Mouse (Mus musculus): ENCODE data around the gene Rps9. TPM values are rescaled to one million over a fixed set of nuclear protein-coding genes. Genes with fewer than 3 reads are reported as not detected.
A peak's percentile ranks its signal among the peaks of the same experiment; 100 is the strongest.

Gene Rps9
- polyA plus RNA-seq, 1 experiment, result 1,027 TPM

DNA sequence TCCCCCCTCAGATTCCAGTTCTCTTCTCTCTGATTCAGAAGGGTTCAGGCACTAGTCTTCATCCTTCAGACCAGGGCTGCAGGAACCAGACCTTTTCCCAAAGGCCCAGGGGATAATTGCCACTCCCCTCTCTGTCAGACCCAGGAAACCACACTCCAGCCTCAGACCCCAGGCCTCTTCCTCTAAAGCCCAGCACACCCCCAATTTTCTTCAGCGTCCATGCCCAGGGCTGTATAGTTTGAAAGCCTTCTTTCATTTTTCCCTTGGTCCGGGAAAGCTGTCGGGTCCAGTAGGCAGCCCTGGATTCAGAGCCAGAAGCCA, 28.6 kb upstream of the Rps9 start:
- H3K4me1 ChIP-seq (ENCODE audit: control insufficient read depth, insufficient read depth, low read length), result no peaks in the 10 kb centered on the region
- no peak overlapping the region for H3K4me3 ChIP-seq (replicated peaks; ENCODE audit: insufficient read depth, low read depth, low read length)
- no peak overlapping the region for H3K27ac ChIP-seq (ENCODE audit: insufficient read depth, low read length)
- WGBS, result 79% methylated on average over 3 of the region's 3 CpGs
- no peak for TF ChIP-seq POLR2A (IDR thresholded peaks at IDR 0.05; ENCODE audit: borderline replicate concordance, insufficient read depth, low read length)
- no peak for TF ChIP-seq CTCF (IDR thresholded peaks at IDR 0.05; ENCODE audit: borderline replicate concordance, insufficient read depth, low read depth, low read length)
- H3K27me3 ChIP-seq (ENCODE audit: control insufficient read depth, insufficient read depth, low read length), result no peaks in the 10 kb centered on the region
- no peak for DNase-seq

DNA sequence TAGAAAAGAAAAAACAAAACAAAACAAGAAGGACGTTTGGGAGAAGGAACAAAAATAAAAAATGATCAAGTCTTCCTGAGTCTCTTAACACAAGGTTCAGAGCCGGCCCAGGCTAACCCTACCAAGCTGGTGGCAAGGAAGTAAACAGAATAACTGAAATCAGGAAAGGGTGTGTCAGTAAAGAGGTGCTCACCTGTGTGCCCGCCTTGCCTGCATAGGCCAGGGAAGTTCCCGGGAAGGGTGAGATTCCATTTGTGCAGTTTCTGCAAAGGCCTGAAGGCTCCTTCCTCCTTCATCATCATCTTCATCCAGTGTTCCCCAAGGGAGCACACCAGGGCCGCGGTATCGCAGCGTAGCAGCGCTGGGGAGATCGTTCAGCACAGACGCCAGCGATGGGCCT, 27.4 kb upstream of the Rps9 start:
- TF ChIP-seq POLR2A (IDR thresholded peaks at IDR 0.05; ENCODE audit: borderline replicate concordance, insufficient read depth, low read length) (no peak), CTCF (IDR thresholded peaks at IDR 0.05; ENCODE audit: borderline replicate concordance, insufficient read depth, low read depth, low read length) (no peak)
- H3K4me1 ChIP-seq (ENCODE audit: control insufficient read depth, insufficient read depth, low read length), result no peaks in the 10 kb centered on the region

DNA sequence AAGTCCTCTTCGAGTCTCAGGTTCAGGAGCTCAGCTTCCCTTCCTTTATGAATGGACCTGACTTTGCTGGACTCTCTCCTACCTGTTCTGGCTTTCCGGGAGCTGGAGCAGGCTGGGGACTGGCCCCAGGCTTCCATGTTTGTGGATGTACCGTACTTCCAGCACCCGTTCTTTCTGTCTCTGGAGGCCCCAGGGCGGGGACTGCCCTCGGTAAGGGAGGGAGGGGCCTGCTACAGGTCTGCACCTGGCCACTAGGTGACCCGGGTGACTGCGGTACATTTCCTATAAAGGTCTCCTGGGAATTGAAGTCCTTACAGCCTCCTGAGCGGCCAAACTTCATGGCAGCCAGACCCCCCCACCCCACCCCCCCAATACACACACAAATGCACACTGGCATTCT, 26.5 kb upstream of the Rps9 start, which contains the start of gene Tmc4:
Gene Tmc4 (minus strand): TSS at position 212 of the 400 bp plus-strand sequence.
- H3K27ac ChIP-seq (ENCODE audit: insufficient read depth, low read length), result no peak within 1 kb of the TSS
- no peak for TF ChIP-seq POLR2A (IDR thresholded peaks at IDR 0.05; ENCODE audit: borderline replicate concordance, insufficient read depth, low read length)
- TF ChIP-seq CTCF (IDR thresholded peaks at IDR 0.05; ENCODE audit: borderline replicate concordance, insufficient read depth, low read depth, low read length), result no peak
- DNase-seq, result no peak
- WGBS, result 54% methylated on average over 9 of the region's 9 CpGs
- no peak within 1 kb of the TSS for H3K4me3 ChIP-seq (replicated peaks; ENCODE audit: insufficient read depth, low read depth, low read length)
- H3K4me1 ChIP-seq (ENCODE audit: control insufficient read depth, insufficient read depth, low read length), result no peaks in the 10 kb centered on the region
- H3K27me3 ChIP-seq (ENCODE audit: control insufficient read depth, insufficient read depth, low read length), result no peaks in the 10 kb centered on the region

More for the DNA sequence above, 27.4 kb upstream of the Rps9 start:
- 85% methylated on average over 12 of the region's 12 CpGs for WGBS
- Histone ChIP-seq H3K27me3 (ENCODE audit: control insufficient read depth, insufficient read depth, low read length) (no peaks in the 10 kb centered on the region), H3K4me3 (replicated peaks; ENCODE audit: insufficient read depth, low read depth, low read length) (no peak overlapping the region), H3K27ac (ENCODE audit: insufficient read depth, low read length) (no peak overlapping the region)
- no peak for DNase-seq

DNA sequence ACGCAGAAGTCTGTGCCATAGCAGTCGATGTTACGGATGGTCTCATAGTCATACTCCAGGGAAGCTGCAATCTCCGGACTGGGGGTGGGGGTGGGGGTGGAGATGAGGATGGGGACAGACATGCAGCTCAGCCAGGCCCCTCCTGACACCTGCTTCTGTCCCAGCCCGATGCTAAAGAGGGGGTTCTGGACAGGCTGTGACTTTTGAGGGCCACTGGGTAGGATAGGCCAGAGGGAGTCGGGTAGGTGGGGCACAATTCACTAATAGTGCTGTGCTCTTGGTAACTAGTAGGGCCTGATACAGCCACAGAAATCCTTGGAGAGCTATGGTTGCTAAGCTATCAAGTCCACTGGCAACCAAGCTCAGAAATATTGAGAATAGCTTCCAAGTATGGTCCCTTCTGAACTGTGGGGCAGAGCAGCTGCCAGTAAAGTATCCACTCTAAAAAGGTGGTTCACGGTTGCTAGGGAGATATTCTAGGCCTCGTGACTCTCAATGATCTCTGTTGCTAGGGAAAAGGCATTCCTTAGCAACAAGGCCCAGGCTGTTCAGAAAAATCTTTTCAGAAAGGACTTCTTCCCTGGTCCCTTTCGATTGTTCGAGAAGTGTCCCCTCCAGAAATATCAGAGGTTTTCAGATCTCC, 19.8 kb upstream of the Rps9 start:
- H3K27ac ChIP-seq (ENCODE audit: insufficient read depth, low read length), result no peak overlapping the region
- TF ChIP-seq CTCF (IDR thresholded peaks at IDR 0.05; ENCODE audit: borderline replicate concordance, insufficient read depth, low read depth, low read length), result no peak
- TF ChIP-seq POLR2A (IDR thresholded peaks at IDR 0.05; ENCODE audit: borderline replicate concordance, insufficient read depth, low read length), result no peak
- 30% methylated on average over 10 of the region's 10 CpGs for WGBS

DNA sequence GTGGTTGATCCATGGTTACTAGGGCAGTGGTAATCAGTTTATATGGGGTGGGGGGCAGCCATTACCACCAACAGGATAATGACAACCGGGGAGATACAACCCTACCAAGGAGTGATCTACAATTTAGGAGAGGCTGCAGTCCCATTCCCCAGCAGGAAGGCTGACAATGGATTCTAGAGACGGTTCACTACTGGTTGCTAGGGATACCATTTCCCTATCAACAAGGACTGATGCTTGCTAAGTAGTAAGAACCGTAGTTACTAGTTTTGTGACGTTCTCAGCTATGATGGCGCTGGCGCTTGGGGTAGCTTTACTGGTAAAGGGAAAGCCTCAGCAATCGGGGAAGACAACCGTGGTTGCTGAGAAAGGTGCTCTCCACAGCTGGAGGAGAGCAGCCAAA, 19.1 kb upstream of the Rps9 start:
- no peak overlapping the region for H3K4me3 ChIP-seq (replicated peaks; ENCODE audit: insufficient read depth, low read depth, low read length)
- H3K27me3 ChIP-seq (ENCODE audit: control insufficient read depth, insufficient read depth, low read length), result no peaks in the 10 kb centered on the region
- TF ChIP-seq POLR2A (IDR thresholded peaks at IDR 0.05; ENCODE audit: borderline replicate concordance, insufficient read depth, low read length) (no peak), CTCF (IDR thresholded peaks at IDR 0.05; ENCODE audit: borderline replicate concordance, insufficient read depth, low read depth, low read length) (no peak)
- no peak for DNase-seq
- H3K4me1 ChIP-seq (ENCODE audit: control insufficient read depth, insufficient read depth, low read length), result no peaks in the 10 kb centered on the region
- no peak overlapping the region for H3K27ac ChIP-seq (ENCODE audit: insufficient read depth, low read length)
- WGBS, result 68% methylated on average over 8 of the region's 8 CpGs

More for the DNA sequence above, 19.8 kb upstream of the Rps9 start:
- DNase-seq, result no peak
- H3K4me3 ChIP-seq (replicated peaks; ENCODE audit: insufficient read depth, low read depth, low read length), result no peak overlapping the region
- H3K27me3 ChIP-seq (ENCODE audit: control insufficient read depth, insufficient read depth, low read length), result no peaks in the 10 kb centered on the region
- H3K4me1 ChIP-seq (ENCODE audit: control insufficient read depth, insufficient read depth, low read length), result no peaks in the 10 kb centered on the region

DNA sequence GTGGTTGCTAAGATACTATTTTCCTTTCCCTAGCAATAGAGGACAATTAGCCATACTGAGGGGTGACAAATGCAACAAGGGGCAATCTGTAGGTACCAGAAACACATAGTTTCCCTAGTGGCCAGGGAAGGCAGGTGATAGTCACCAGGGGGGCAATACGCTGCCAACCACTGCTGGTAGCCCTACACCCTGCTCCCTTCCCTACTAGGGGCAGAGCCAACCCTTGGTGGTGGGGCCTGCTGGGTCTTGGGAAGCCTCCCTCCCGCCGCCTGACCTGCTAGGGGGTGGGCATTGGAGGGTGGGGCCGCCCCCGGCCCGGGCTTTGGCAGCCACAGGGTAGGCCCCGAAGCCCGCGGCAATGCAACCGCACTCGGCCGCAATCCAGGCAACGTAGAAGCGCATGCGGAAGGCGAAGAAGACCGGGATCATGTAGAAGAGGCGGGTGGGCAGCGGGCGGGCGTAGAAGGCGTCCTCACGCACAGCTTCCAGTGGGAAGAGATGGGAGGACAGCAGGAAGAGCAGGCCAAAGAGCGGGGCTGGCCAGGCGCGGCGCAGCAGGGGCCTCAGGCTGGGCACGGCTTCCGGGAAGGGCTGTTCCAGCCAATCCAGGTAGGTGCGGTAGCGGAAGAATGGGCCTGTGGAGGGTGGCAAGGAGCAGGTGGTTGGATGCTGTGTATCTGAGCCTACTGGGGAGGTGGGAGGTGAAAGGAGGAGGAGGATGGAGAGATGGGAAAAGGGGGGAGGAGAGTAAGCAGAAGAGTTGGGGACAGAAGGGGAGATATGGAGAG, 18.2 kb upstream of the Rps9 start:
- TF ChIP-seq POLR2A (IDR thresholded peaks at IDR 0.05; ENCODE audit: borderline replicate concordance, insufficient read depth, low read length), result no peak
- no peak for TF ChIP-seq CTCF (IDR thresholded peaks at IDR 0.05; ENCODE audit: borderline replicate concordance, insufficient read depth, low read depth, low read length)
- DNase-seq, result peak; percentile 70 to 79
- Histone ChIP-seq H3K27me3 (ENCODE audit: control insufficient read depth, insufficient read depth, low read length) (no peaks in the 10 kb centered on the region), H3K27ac (ENCODE audit: insufficient read depth, low read length) (no peak overlapping the region; the same call in 1 of the 2 replicates), H3K4me1 (ENCODE audit: control insufficient read depth, insufficient read depth, low read length) (no peaks in the 10 kb centered on the region), H3K4me3 (replicated peaks; ENCODE audit: insufficient read depth, low read depth, low read length) (no peak overlapping the region)
- 68% methylated on average over 31 of the region's 31 CpGs for WGBS

DNA sequence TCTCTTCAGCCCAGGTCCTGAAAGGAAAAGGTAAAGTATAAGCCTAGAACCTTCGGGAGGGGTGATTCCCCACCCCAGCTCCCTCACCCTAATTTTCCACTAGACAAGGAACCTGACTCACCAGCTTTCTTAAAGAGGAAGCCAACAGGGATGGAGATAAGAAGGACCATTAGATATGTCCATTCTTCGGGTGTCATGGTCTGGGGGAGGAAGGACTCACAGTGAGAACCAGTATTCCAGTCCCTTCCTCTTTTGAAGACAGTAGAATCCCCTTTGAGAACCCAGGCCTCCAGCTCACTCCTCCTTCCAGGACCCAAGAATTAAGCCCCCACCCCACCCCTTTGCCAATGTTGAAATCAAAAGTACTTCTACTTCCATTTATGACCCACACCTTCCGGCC, 11.9 kb upstream of the Rps9 start:
- TF ChIP-seq POLR2A (IDR thresholded peaks at IDR 0.05; ENCODE audit: borderline replicate concordance, insufficient read depth, low read length), result no peak
- TF ChIP-seq CTCF (IDR thresholded peaks at IDR 0.05; ENCODE audit: borderline replicate concordance, insufficient read depth, low read depth, low read length), result no peak
- 49% methylated on average over 3 of the region's 3 CpGs for WGBS
- H3K4me3 ChIP-seq (replicated peaks; ENCODE audit: insufficient read depth, low read depth, low read length), result peak overlapping the region; percentile 86
- H3K27ac ChIP-seq (ENCODE audit: insufficient read depth, low read length), result no peak overlapping the region
- no peaks in the 10 kb centered on the region for H3K4me1 ChIP-seq (ENCODE audit: control insufficient read depth, insufficient read depth, low read length)
- no peak for DNase-seq
- H3K27me3 ChIP-seq (ENCODE audit: control insufficient read depth, insufficient read depth, low read length), result no peaks in the 10 kb centered on the region

All from cerebellum, adult 2 months (tissue).